Mouse (Mus musculus): ENCODE measurements around the gene Gjd3.

The Gjd3 gene

DNA sequence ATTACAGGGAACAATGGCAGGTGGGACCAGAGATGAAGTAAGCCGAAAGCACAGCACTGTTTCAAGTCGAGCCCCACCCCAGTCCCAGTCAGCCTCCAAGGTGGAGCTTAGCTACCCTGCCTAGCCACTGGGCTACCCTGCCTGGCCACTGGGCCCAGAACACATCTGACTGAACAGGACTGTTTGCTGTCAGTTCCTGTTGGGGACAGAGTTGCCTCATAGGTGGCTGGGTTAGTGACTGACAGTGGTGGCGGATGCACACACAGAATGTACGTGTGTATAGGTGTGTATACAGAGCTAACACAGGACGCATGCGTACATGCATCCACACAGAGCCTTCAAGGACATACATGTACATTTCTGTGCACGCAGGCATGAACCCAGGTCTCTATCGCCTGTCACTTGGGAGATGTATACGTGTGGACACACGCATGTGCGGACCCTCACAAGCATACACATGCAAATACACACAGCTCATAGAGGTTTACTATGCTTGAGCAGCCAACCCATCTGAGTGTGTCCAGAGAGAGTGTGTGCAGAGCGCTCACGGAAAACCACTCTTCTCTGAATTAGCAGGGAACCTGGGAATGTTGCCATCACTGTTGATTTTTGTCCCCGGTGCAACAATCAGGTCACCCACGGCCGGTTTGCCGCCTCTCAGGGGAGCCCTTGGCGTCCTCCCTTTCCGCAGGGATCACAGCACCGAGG, 1.4 kb downstream of the Gjd3 start:
- DNase-seq (ENCODE audit: low spot score) = no peak

DNA sequence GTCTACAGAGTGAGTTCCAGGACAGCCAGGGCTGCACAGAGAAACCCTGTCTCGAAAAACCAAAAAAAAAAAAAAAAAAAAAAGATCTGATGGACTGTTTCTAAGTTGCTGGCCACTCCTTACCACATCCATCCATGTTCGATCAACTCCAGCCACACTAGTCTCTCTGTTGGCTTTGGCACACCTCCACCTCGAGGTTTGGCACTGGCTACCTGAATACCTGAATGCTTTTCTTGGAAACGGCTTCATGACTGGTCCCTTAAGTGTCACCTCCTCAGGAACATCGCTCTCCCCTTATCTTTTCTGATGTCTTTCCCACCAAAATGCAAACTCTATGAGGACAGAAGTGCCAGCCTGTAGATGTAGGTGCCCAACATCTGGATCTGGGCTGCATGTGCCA, 3.5 kb downstream of the Gjd3 start:
- DNase-seq (ENCODE audit: low spot score) = no peak

DNA sequence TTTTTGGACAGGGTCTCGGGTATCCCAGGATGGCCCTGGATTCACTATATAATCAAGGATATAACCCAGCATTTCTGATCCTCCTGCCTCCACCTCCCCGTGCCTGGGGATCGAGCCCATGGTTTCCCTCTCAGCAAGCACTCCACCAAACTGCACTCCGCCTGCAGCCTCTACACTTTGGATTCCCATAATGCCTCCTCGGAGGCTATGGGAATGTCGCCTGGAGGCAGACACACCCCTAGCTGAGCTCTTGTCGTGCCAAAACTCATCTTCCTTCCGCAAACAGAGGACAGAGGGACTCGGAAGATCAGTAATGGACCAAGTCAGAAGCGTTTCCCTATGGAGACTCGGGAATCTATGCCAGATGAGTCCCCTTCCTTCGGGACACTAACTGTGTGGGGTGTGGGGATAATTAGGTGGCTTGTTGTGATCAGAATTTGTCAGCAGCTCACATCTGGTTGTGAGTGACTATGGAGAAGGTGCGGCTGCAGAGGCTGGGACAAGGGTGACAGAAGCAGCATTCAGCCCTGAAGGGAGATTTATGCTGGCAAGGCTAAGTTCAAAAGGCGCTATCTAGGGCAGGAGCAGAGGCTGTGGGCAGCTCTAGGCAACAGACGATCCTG, 4.2 kb downstream of the Gjd3 start:
- no peak for DNase-seq (ENCODE audit: low spot score)

- peak; percentile 84 for DNase-seq (ENCODE audit: low spot score)
Measured at GRCm38 (mm10) chr11:98974871-98975719, 7.7 kb downstream of the Gjd3 start.

GRCm38 (mm10) chr11:98974213-98974612, 8.6 kb downstream of the Gjd3 start:
- DNase-seq (ENCODE audit: low spot score) = no peak

- DNase-seq (ENCODE audit: low spot score) = no peak
Measured at GRCm38 (mm10) chr11:98973584-98973983, 9.2 kb downstream of the Gjd3 start.

- DNase-seq (ENCODE audit: low spot score) = no peak
Measured at GRCm38 (mm10) chr11:98972801-98973360, 9.9 kb downstream of the Gjd3 start.

DNA sequence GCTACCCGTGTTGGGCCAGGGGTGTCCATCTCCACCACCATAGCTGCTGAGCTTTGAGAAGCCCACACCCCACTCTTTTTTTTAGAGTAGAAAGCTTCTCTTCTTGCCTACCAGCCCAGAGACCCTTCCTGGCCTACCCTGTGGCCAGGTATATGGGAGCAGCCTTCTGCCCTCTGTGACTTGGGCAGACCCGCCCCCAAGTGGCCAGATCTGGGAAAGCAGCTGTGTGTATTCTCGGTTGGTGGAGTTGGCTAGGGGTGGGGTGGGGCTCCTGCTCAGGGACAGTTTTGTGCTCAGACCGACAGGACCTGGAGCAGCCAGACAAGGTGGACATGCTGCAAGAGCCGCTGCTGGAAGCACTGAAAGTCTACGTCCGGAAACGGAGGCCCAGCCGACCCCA, 10.6 kb downstream of the Gjd3 start:
- DNase-seq (ENCODE audit: low spot score) = peak; percentile 87

GRCm38 (mm10) chr11:98971316-98972031, 11.3 kb downstream of the Gjd3 start:
- peak; percentile 52 for DNase-seq (ENCODE audit: low spot score)

DNA sequence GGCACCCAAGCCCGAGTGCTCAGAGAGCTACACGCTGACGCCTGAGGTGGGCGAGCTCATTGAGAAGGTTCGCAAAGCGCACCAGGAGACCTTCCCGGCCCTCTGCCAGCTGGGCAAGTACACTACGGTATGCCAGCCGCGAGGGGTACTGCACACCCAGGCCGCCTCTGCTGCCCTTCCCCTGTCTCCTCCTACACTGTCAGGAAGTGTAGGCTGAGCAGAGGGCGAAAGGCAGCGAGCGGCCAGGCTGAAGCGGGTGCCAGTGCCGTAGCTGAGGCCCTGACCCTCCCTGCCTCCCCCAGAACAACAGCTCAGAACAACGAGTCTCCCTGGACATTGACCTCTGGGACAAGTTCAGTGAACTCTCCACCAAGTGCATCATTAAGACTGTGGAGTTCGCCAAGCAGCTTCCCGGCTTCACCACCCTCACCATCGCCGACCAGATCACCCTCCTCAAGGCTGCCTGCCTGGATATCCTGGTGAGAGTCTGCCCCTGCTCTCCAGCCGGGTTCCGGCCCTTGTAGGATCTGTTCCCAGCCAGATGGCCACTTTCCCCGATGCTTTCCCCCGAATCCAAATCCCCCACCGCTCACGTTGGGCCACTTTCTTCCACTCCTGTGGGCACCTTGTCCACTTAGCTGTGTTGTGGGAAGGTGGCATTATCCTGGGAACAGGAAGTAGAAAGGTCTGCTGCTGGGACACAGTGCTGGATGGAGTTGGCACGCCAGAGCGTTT, 12.5 kb downstream of the Gjd3 start:
- no peak for DNase-seq (ENCODE audit: low spot score)

GRCm38 (mm10) chr11:98969496-98969927, 13.3 kb downstream of the Gjd3 start:
- no peak for DNase-seq (ENCODE audit: low spot score)

- no peak for DNase-seq (ENCODE audit: low spot score)
Measured at GRCm38 (mm10) chr11:98968716-98969495, 13.9 kb downstream of the Gjd3 start.

- DNase-seq (ENCODE audit: low spot score) = no peak
Measured at GRCm38 (mm10) chr11:98968079-98968478, 14.7 kb downstream of the Gjd3 start.

GRCm38 (mm10) chr11:98966499-98967141, 16.2 kb downstream of the Gjd3 start:
- DNase-seq (ENCODE audit: low spot score) = peak; percentile 63

DNA sequence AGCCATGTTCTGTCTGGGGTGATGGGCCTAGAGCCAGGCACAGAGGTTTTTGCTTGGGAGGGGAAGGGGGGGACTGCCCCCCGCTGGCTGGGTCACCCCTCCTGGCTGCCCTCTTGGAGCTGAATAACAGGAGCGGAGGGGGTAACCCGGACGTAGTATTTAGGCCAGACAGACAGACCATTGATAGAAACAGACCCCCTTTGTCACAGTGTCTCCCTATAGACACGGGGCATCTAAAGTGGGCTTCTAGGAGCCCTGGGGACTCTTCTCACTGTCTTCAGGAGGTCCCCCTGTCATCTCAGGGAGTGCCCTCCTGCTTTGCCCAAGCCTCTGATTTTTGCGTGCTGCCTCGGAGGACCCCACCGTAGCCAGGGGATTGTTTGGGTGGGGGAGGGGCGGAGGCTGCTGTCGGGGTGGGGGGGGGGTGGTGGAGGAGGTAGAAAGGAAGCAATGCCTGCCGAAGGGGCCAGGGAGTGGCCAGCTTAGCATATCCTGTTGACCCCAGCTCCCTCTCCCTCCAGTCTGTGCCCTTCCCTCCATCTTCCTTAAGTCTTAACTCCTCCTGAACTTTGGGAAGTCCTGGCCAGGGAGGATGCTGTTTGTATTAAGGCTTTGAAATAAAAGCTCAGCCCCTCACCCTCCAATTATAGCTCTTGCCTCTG, 17.3 kb downstream of the Gjd3 start:
- no peak for DNase-seq (ENCODE audit: low spot score)

DNA sequence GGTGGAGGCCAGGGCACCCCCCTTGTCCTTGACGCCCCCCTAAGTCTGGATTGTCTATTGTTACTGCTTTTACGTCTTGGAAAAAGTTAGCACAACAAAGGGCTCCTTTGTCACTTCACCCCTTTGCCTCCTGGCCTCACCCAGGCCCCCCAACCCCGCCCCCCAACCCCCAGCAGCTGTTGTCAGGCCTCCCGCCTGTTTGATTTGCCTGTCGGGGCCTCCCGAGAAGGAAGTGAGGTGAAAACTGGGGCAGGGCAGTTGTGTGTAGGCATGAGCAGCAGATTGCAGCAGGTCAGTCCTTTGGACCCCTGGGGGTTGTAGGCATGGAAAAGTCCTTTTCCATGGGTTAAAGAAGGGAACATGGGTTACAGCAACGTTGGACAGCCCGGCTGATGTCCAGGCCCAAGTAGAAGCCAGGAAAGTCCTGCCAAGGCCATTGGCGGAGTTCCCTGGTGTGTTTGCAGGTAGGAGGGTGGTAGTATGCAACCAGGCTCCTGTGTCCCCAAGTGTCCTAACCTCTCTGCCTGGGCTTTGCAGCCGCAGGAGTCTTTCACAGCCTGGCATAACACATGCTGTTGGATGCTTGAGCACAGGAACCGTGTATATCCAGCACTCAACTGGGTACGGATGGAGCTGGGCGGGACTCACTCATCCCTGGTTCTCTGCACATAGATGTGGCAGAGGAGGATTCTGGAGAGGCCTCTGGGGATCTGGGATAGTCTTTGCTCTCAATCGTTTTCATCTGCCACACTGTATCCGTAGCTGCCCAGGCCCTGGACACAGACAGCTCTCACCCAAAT, 18.0 kb downstream of the Gjd3 start:
- no peak for DNase-seq (ENCODE audit: low spot score)

GRCm38 (mm10) chr11:98964201-98964615, 18.6 kb downstream of the Gjd3 start:
- no peak for DNase-seq (ENCODE audit: low spot score)
